Mouse (Mus musculus) limb, embryonic 11.5 days (tissue): ENCODE measurements around the gene Vwa8. TPM values are rescaled to one million over a fixed set of nuclear protein-coding genes. Genes with fewer than 3 reads are reported as not detected.

Experiments used
- ATAC-seq: fragments of 200-750 bp; cut with Nextera tagmentation; 2 replicates; pipeline ENCODE4 v1.8.0; 2017; ENCODE audit warnings: low read depth; ENCODE audit not compliant: insufficient number of reproducible peaks, low FRiP score, low TSS enrichment
- DNase-seq: peaks from one replicate; pipeline ENCODE4 v3.0.0-alpha.2; 2015; ENCODE audit warnings: low spot score
- H3K27ac ChIP-seq: fragments of 300-500 bp; sonication (generic); replicated peaks from 2 replicates; pipeline ENCODE4 v1.5.1; 2014; ENCODE audit warnings: low read depth, mild to moderate bottlenecking, low read length
- H3K27me3 ChIP-seq: fragments of 300-500 bp; sonication (generic); 2 replicates; pipeline ENCODE4 v1.6.1; 2014; ENCODE audit warnings: mild to moderate bottlenecking, low read length, mixed read lengths; ENCODE audit not compliant: control insufficient read depth, insufficient read depth
- H3K36me3 ChIP-seq: fragments of 300-500 bp; sonication (generic); 2 replicates; pipeline ENCODE4 v1.6.1; 2014; ENCODE audit warnings: mild to moderate bottlenecking, low read length, moderate library complexity, mixed read lengths; ENCODE audit not compliant: control insufficient read depth, insufficient read depth
- H3K4me1 ChIP-seq: fragments of 300-500 bp; sonication (generic); 2 replicates; pipeline ENCODE4 v1.6.1; 2014; ENCODE audit warnings: low read length, mixed read lengths; ENCODE audit not compliant: control insufficient read depth, insufficient read depth
- H3K4me2 ChIP-seq: fragments of 300-500 bp; sonication (generic); 2 replicates; pipeline ENCODE4 v1.6.1; 2014; ENCODE audit warnings: low read depth, mild to moderate bottlenecking, moderate library complexity; ENCODE audit not compliant: severe bottlenecking
- H3K4me3 ChIP-seq: fragments of 300-500 bp; sonication (generic); 2 replicates; pipeline ENCODE4 v1.5.1; 2014; ENCODE audit warnings: low read depth, low read length
- H3K9ac ChIP-seq: fragments of 300-500 bp; sonication (generic); 2 replicates; pipeline ENCODE4 v1.6.1; 2014; ENCODE audit warnings: mild to moderate bottlenecking, low read length
- H3K9me3 ChIP-seq: fragments of 300-500 bp; sonication (generic); 2 replicates; pipeline ENCODE4 v1.6.1; 2016; ENCODE audit warnings: low read length; ENCODE audit not compliant: control insufficient read depth
- whole genome bisulfite sequencing: fragments of 180-500 bp; shearing (Covaris S2); extraction: QIAGEN DNeasy Blood & Tissue Kit; methylation state at CpG from one replicate; pipeline ENCODE4 v1.1.7; 2014; 5-methylcytosine and 5-hydroxymethylcytosine counted together
- polyA plus RNA-seq: library from polyadenylated mRNA; unstranded; fragments of >200 nt; fragmentation: Nextera tagmentation; extraction: Ambion mirVana; gene quantifications from 2 replicates; pipeline ENCODE4 v1.2.1, GENCODE M21; 2014

Vwa8 gene
- polyA plus RNA-seq, 1 experiment from 2014 or later, result 10.2 TPM

DNA sequence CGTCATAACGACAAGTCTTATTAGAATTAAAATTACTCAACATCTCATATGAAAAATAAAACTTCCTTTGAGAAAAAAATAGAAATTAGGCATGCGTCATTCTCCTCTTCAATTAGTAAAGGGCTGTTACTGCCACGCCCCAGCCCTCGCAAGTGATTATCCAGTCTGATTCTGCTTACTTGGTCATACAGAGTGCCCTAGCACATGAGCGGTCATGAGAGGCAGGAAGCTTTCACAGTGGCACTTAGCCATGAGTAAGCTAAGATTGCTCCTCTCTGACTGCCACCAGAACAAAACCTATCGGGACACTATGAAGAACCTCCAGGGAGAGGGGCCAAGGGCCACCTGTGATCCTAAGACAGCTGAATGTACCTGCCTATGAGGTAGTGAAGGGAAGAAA, 312.1 kb downstream of the Vwa8 start:
- Histone ChIP-seq H3K4me2 (no peak overlapping the region), H3K4me1 (peaks cover 6% of the 10 kb centered on the region; the same call in 1 of the 2 replicates), H3K4me3 (no peak overlapping the region), H3K27ac (no peak overlapping the region), H3K9ac (no peak overlapping the region), H3K36me3 (no peaks in the 10 kb centered on the region), H3K27me3 (no peaks in the 10 kb centered on the region), H3K9me3 (no peaks in the 10 kb centered on the region)
- 90% methylated on average over 7 of the region's 7 CpGs for WGBS
- DNase-seq (no peak), ATAC-seq (no peak)

DNA sequence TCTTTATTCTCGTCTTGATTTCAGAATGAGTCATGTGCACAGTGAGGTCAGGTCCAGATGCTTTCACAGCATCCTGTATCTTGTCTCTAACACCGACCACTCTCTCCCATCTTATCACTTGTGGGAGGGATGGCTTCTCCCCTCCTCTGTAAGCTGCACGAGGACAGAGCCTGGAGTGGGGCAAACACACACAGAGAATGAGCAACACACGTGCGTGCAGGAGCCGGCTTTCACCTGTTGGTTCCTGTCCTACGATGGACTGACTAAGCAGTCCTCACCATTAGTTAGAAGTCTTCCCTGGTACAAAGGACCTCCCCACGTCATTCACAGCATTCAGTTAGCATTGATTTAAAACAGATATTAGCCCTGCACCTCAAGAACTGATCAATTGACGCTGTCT, 312.9 kb downstream of the Vwa8 start:
- WGBS, result 85% methylated on average over 9 of the region's 9 CpGs
- H3K4me1 ChIP-seq, result peaks cover 6% of the 10 kb centered on the region; the same call in 1 of the 2 replicates
- H3K27me3 ChIP-seq, result no peaks in the 10 kb centered on the region
- H3K27ac ChIP-seq, result no peak overlapping the region
- no peak overlapping the region for H3K4me3 ChIP-seq
- no peaks in the 10 kb centered on the region for H3K36me3 ChIP-seq
- H3K9me3 ChIP-seq, result no peaks in the 10 kb centered on the region
- no peak overlapping the region for H3K9ac ChIP-seq
- DNase-seq, result no peak
- H3K4me2 ChIP-seq, result no peak overlapping the region
- no peak for ATAC-seq

DNA sequence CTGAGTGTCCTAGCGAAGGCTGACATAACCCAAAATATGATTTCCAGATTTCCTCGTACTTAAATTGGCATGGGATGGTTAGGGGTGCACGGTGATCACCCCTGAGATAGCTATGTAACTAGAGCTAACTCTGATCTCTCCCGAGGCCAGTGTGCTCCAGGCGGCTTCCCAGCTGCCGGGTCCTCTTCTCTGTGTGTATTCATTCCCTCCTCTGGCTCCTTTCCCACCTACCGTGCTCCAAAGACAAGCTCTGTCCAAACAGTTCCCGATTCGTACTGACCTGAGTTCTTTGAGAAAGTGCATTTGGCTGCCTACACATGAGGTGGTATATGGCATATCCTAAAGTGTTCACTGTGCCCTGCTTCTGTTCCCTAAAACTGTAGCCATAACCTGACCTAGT, 313.8 kb downstream of the Vwa8 start:
- Histone ChIP-seq H3K4me2 (no peak overlapping the region), H3K4me3 (no peak overlapping the region), H3K36me3 (no peaks in the 10 kb centered on the region), H3K4me1 (peaks cover 6% of the 10 kb centered on the region; the same call in 1 of the 2 replicates), H3K27ac (no peak overlapping the region), H3K9ac (no peak overlapping the region), H3K9me3 (no peaks in the 10 kb centered on the region), H3K27me3 (no peaks in the 10 kb centered on the region)
- DNase-seq (no peak), ATAC-seq (no peak)
- WGBS, result 81% methylated on average over 9 of the region's 9 CpGs

DNA sequence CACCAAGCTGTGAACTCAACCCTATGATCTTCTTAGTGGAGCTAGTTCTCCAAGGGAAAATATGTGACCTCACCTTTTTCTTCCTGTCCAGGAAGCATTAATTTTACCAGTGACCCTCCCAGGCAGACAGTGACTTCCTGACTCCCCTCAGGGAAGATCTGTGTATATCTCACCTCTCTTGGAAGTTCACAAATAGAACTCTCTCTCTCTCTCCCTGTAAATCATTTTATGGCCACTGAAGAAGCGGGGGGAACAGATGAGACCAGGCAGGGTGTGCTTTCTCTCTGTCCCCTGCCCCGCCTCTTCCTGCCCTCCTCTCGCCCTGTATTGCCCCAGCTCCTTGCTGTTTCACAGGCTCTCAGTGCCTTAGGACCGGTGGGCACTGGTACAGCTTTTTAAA, 315.5 kb downstream of the Vwa8 start:
- Histone ChIP-seq H3K4me2 (no peak overlapping the region), H3K27me3 (no peaks in the 10 kb centered on the region), H3K4me1 (no peaks in the 10 kb centered on the region), H3K36me3 (no peaks in the 10 kb centered on the region), H3K27ac (no peak overlapping the region), H3K9me3 (no peaks in the 10 kb centered on the region), H3K4me3 (no peak overlapping the region), H3K9ac (no peak overlapping the region)
- DNase-seq (no peak), ATAC-seq (no peak)
- WGBS, result 66% methylated on average over 4 of the region's 4 CpGs

DNA sequence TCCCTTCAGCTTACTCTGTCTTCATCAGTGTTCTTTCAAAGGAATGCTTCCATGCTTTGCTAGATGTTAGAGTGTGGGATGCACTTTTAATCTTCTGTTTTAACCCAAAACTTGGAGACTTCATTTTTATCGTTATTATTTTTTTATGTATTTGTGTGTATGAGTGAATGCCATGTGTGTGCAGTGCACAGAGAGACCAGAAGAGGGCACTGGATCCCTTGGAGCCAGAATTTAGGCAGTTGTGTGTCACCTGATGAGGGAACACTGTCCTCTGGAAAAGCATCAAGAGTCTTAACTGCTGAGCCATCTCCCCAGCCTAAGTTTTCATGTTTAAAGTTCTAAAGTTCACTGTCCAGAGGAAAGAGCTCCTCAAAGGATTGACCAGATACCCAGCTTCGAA, 316.1 kb downstream of the Vwa8 start:
- Histone ChIP-seq H3K27ac (no peak overlapping the region), H3K9me3 (no peaks in the 10 kb centered on the region), H3K4me2 (no peak overlapping the region), H3K4me3 (no peak overlapping the region), H3K4me1 (no peaks in the 10 kb centered on the region), H3K9ac (no peak overlapping the region), H3K36me3 (no peaks in the 10 kb centered on the region), H3K27me3 (no peaks in the 10 kb centered on the region)
- DNase-seq (no peak), ATAC-seq (no peak)
- WGBS, result 84% methylated on average over 2 of the region's 2 CpGs

DNA sequence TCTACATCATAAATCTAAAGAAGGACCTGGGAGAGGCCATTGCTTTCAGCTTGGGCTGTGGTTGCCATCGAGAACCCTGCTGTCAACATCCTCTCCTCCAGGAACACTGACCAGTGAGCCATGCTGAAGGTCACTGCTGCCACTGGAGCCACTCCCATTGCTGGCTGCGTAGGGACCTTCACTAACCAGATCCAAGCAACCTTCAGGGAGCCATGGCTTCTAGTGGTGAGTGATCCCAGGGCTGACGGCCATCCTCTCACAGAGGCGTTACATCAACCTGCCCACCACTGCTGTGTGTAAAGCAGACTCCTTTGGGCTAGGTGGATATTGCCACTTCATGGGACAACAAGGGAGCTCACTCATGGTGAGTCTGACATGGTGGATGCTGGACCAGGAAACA, 325.7 kb downstream of the Vwa8 start:
- 91% methylated on average over 4 of the region's 4 CpGs for WGBS
- DNase-seq, result no peak
- H3K9me3 ChIP-seq, result no peaks in the 10 kb centered on the region
- H3K27ac ChIP-seq, result no peak overlapping the region
- no peak overlapping the region for H3K4me2 ChIP-seq
- H3K9ac ChIP-seq, result no peak overlapping the region
- no peak overlapping the region for H3K4me3 ChIP-seq
- ATAC-seq, result no peak
- peaks cover 3% of the 10 kb centered on the region for H3K4me1 ChIP-seq
- no peaks in the 10 kb centered on the region for H3K36me3 ChIP-seq
- H3K27me3 ChIP-seq, result no peaks in the 10 kb centered on the region

DNA sequence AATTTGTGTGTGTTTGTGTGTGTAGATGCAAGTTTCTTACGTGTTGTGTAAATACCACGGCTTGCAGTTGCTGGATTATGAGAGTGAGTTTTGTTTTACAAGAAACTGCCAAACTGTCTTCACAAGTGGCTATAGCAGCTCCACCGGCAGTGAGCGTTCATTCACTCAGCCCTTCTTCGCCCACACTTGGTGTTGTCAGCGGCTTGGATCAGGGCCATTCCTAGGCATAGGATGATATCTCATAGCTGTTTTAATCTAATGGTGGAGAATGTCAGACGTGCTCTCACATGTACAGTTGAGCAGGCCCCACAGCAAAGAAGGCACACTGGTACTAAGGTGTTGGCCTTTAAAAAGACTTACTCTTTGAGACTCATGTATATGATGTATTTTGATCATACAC, 328.9 kb downstream of the Vwa8 start:
- Histone ChIP-seq H3K27ac (no peak overlapping the region), H3K4me2 (no peak overlapping the region), H3K9me3 (no peaks in the 10 kb centered on the region), H3K27me3 (no peaks in the 10 kb centered on the region), H3K9ac (no peak overlapping the region), H3K4me3 (no peak overlapping the region), H3K36me3 (no peaks in the 10 kb centered on the region), H3K4me1 (peaks cover 9% of the 10 kb centered on the region)
- DNase-seq, result no peak
- WGBS, result 92% methylated on average over 7 of the region's 7 CpGs
- no peak for ATAC-seq

DNA sequence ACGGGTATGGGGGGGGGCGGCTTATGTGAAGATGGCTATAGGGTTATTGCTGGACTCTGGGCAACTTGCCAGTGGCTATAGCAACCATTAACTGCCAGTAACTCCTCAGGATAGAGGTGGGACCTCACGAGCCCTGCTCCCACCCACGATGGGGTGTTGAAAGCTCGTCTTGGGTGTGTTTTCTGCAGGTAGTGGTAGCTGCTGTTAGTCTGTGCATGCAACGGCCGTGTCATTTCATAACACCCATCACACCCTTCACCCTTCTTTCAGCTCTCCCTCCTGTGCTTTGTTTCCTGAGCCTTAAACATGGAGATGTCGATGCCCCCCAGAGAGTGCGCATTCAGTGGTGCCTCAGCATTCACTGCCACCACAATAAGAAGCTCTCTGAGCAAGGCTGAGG, 329.4 kb downstream of the Vwa8 start:
- H3K4me1 ChIP-seq, result peaks cover 9% of the 10 kb centered on the region
- DNase-seq, result no peak
- H3K9me3 ChIP-seq, result no peaks in the 10 kb centered on the region
- no peak overlapping the region for H3K27ac ChIP-seq
- no peak overlapping the region for H3K4me3 ChIP-seq
- no peak for ATAC-seq
- no peak overlapping the region for H3K9ac ChIP-seq
- H3K36me3 ChIP-seq, result no peaks in the 10 kb centered on the region
- 89% methylated on average over 9 of the region's 9 CpGs for WGBS
- H3K4me2 ChIP-seq, result no peak overlapping the region
- no peaks in the 10 kb centered on the region for H3K27me3 ChIP-seq

DNA sequence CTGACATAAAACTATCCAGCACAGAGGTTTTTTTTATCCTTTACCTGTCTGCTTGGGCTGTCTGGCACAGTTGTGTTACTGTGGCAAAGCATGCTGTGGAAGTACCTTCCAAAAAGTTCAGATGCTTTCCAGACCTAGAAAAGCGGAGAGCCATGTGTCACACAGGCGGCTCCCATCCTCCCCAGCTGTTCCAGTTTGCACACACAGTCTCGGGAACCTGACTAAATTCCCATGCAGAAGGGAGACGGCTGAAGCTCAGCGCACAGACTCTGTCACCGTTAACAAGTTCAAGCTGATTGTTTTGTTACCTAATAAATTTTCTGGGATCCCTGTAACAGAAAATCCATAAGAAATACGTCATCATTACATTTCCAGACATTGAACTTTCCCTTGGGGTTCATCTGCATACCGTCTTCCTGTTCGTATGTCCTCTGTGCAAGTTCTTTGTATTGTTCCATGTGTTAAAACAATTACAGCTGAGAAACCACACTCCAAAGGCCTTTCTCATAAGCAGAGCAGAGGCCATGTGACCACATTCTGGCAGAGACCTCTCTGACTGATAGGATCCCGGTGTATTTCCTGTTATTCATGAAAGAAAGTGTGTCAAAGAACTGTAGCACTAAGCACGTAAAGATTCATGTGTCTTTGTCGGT, 331.4 kb downstream of the Vwa8 start:
- WGBS, result 36% methylated on average over 12 of the region's 12 CpGs
- Histone ChIP-seq H3K4me1 (peaks cover 9% of the 10 kb centered on the region), H3K36me3 (no peaks in the 10 kb centered on the region), H3K9ac (no peak overlapping the region), H3K27ac (no peak overlapping the region; the same call in 1 of the 2 replicates), H3K27me3 (no peaks in the 10 kb centered on the region), H3K4me2 (no peak overlapping the region), H3K9me3 (no peaks in the 10 kb centered on the region), H3K4me3 (no peak overlapping the region)
- DNase-seq (peak; percentile 61), ATAC-seq (peak; percentile 90)
